In genomic region chr9:73044146-73045079, GRCm38 (mm10) we compare ENCODE assay signal across 8 mouse cellular contexts. TPM values are rescaled to one million over a fixed set of nuclear protein-coding genes. Genes with fewer than 3 reads are reported as not detected.
DNase-seq lines count a peak whose midpoint lies in the region; ATAC-seq and TF ChIP-seq lines count a peak whose summit lies in the region.

Gene Rab27a, plus strand, starts transcription at chr9:73044854.

- peak; percentile 96 for TF ChIP-seq CTCF in E14TG2a.4 (conservative IDR thresholded peaks at IDR 0.05; ENCODE audit: low read length)
- peak; percentile 93 for TF ChIP-seq CTCF in heart, postnatal 0 days (IDR thresholded peaks at IDR 0.05; ENCODE audit: low read depth)

- H3K27ac ChIP-seq in forebrain, embryonic 12.5 days: no peak within 1 kb of the TSS
- H3K27ac ChIP-seq in heart, postnatal 0 days (ENCODE audit: low read depth): no peak within 1 kb of the TSS; the same call in 1 of the 2 replicates
- peak within 1 kb of the TSS; percentile 45 for H3K27ac ChIP-seq in liver, embryonic 15.5 days (replicated peaks)
- no peak within 1 kb of the TSS for H3K27ac ChIP-seq in neural tube, embryonic 11.5 days (ENCODE audit: low read depth, low read length)
- peak within 1 kb of the TSS; percentile 75 for H3K27ac ChIP-seq in stomach, embryonic 16.5 days (ENCODE audit: low read length)

- peak within 1 kb of the TSS; percentile 81 for H3K4me3 ChIP-seq in E14TG2a.4 (replicated peaks; ENCODE audit: low read length)
- peak within 1 kb of the TSS; percentile 40 for H3K4me3 ChIP-seq in forebrain, embryonic 12.5 days (replicated peaks)
- peak within 1 kb of the TSS; percentile 52 for H3K4me3 ChIP-seq in heart, postnatal 0 days (ENCODE audit: low read depth, low read length)
- peak within 1 kb of the TSS; percentile 60 for H3K4me3 ChIP-seq in liver, embryonic 15.5 days (replicated peaks)
- H3K4me3 ChIP-seq in neural tube, embryonic 11.5 days (ENCODE audit: low read depth, low read length): peak within 1 kb of the TSS; percentile 41
- H3K4me3 ChIP-seq in stomach, embryonic 16.5 days (replicated peaks; ENCODE audit: low read length): peak within 1 kb of the TSS; percentile 61

- peak within 1 kb of the TSS; percentile 81 for H3K4me2 ChIP-seq in forebrain, embryonic 12.5 days
- H3K4me2 ChIP-seq in heart, postnatal 0 days (ENCODE audit: low read depth, low read length): peak within 1 kb of the TSS; percentile 92
- H3K4me2 ChIP-seq in liver, embryonic 15.5 days: peak within 1 kb of the TSS; percentile 86
- H3K4me2 ChIP-seq in neural tube, embryonic 11.5 days (ENCODE audit: low read depth): peak within 1 kb of the TSS; percentile 84
- H3K4me2 ChIP-seq in stomach, embryonic 16.5 days (ENCODE audit: low read depth, low read length): peak within 1 kb of the TSS; percentile 99

- no peaks in the 10 kb centered on the region for H3K27me3 ChIP-seq in E14TG2a.4 (ENCODE audit: insufficient read depth, low read length)
- H3K27me3 ChIP-seq in forebrain, embryonic 12.5 days: peaks cover 15% of the 10 kb centered on the region; the same call in 1 of the 2 replicates
- H3K27me3 ChIP-seq in heart, postnatal 0 days (ENCODE audit: control insufficient read depth, insufficient read depth, low read length): no peaks in the 10 kb centered on the region
- H3K27me3 ChIP-seq in liver, embryonic 15.5 days: no peaks in the 10 kb centered on the region
- H3K27me3 ChIP-seq in neural tube, embryonic 11.5 days (ENCODE audit: control insufficient read depth, insufficient read depth, low read length): no peaks in the 10 kb centered on the region
- H3K27me3 ChIP-seq in stomach, embryonic 16.5 days (ENCODE audit: control insufficient read depth, insufficient read depth, low read length): no peaks in the 10 kb centered on the region

- DNase-seq in c-Kit-positive CD71-positive TER-119-positive erythroid progenitor cells, embryonic 14.5 days (ENCODE audit: low spot score): peak; percentile 72
- peak; percentile 74 for DNase-seq in heart, postnatal 0 days (ENCODE audit: low spot score)
- DNase-seq in kidney, postnatal 36 days: peak; percentile 91 to 96
- DNase-seq in neural tube, embryonic 11.5 days (ENCODE audit: low spot score): peak; percentile 82

- peak within 1 kb of the TSS; percentile 58 for H3K9ac ChIP-seq in forebrain, embryonic 12.5 days
- peak within 1 kb of the TSS; percentile 43 for H3K9ac ChIP-seq in heart, postnatal 0 days (replicated peaks; ENCODE audit: low read depth, low read length)
- H3K9ac ChIP-seq in liver, embryonic 15.5 days: peak within 1 kb of the TSS; percentile 46
- H3K9ac ChIP-seq in neural tube, embryonic 11.5 days (ENCODE audit: low read length): peak within 1 kb of the TSS; percentile 56
- peak within 1 kb of the TSS; percentile 82 for H3K9ac ChIP-seq in stomach, embryonic 16.5 days (ENCODE audit: low read length)

- H3K36me3 ChIP-seq in E14TG2a.4 (ENCODE audit: insufficient read depth, low read length): peaks cover 10% of the 10 kb centered on the region; the same call in 1 of the 2 replicates
- no peaks in the 10 kb centered on the region for H3K36me3 ChIP-seq in forebrain, embryonic 12.5 days (replicated peaks)
- H3K36me3 ChIP-seq in heart, postnatal 0 days (replicated peaks; ENCODE audit: control insufficient read depth, insufficient read depth, low read length): no peaks in the 10 kb centered on the region
- no peaks in the 10 kb centered on the region for H3K36me3 ChIP-seq in liver, embryonic 15.5 days (replicated peaks)
- no peaks in the 10 kb centered on the region for H3K36me3 ChIP-seq in neural tube, embryonic 11.5 days (ENCODE audit: control insufficient read depth, insufficient read depth, low read length)
- no peaks in the 10 kb centered on the region for H3K36me3 ChIP-seq in stomach, embryonic 16.5 days (ENCODE audit: control insufficient read depth, insufficient read depth, low read length)

- H3K4me1 ChIP-seq in E14TG2a.4 (replicated peaks; ENCODE audit: low read depth, low read length): peaks cover 45% of the 10 kb centered on the region
- H3K4me1 ChIP-seq in forebrain, embryonic 12.5 days: peaks cover 29% of the 10 kb centered on the region
- H3K4me1 ChIP-seq in heart, postnatal 0 days (ENCODE audit: control insufficient read depth, insufficient read depth): peaks cover 12% of the 10 kb centered on the region; the same call in 1 of the 2 replicates
- H3K4me1 ChIP-seq in liver, embryonic 15.5 days (replicated peaks): peaks cover 30% of the 10 kb centered on the region
- H3K4me1 ChIP-seq in neural tube, embryonic 11.5 days (ENCODE audit: control insufficient read depth, insufficient read depth, low read length): peaks cover 6% of the 10 kb centered on the region
- peaks cover 17% of the 10 kb centered on the region for H3K4me1 ChIP-seq in stomach, embryonic 16.5 days (ENCODE audit: control insufficient read depth, insufficient read depth, low read length)

- peak; percentile 57 for ATAC-seq in forebrain, embryonic 12.5 days (ENCODE audit: low FRiP score)
- peak; percentile 81 for ATAC-seq in heart, postnatal 0 days (ENCODE audit: insufficient read depth, low read depth)
- peak; percentile 61 for ATAC-seq in liver, embryonic 15.5 days (ENCODE audit: insufficient read depth)
- peak; percentile 46 for ATAC-seq in neural tube, embryonic 11.5 days (ENCODE audit: insufficient read depth, low FRiP score, low TSS enrichment)
- peak; percentile 81 for ATAC-seq in stomach, embryonic 16.5 days (ENCODE audit: insufficient read depth, low FRiP score)

- no peak for TF ChIP-seq EP300 in heart, postnatal 0 days (IDR thresholded peaks at IDR 0.05; ENCODE audit: low read depth)

- H3K9me3 ChIP-seq in E14TG2a.4 (ENCODE audit: low read length): no peaks in the 10 kb centered on the region
- H3K9me3 ChIP-seq in forebrain, embryonic 12.5 days: no peaks in the 10 kb centered on the region
- no peaks in the 10 kb centered on the region for H3K9me3 ChIP-seq in heart, postnatal 0 days (replicated peaks; ENCODE audit: control insufficient read depth, low read length)
- H3K9me3 ChIP-seq in liver, embryonic 15.5 days (replicated peaks): no peaks in the 10 kb centered on the region
- no peaks in the 10 kb centered on the region for H3K9me3 ChIP-seq in neural tube, embryonic 11.5 days (ENCODE audit: control insufficient read depth, low read length)
- H3K9me3 ChIP-seq in stomach, embryonic 16.5 days (replicated peaks; ENCODE audit: control insufficient read depth, low read length): no peaks in the 10 kb centered on the region

- WGBS in forebrain, embryonic 12.5 days: 2% methylated on average over 41 of the region's 41 CpGs
- under 1% methylated on average over 41 of the region's 41 CpGs for WGBS in heart, postnatal 0 days
- WGBS in liver, embryonic 15.5 days (ENCODE audit: insufficient replicate concordance): 2% methylated on average over 41 of the region's 41 CpGs
- 2% methylated on average over 41 of the region's 41 CpGs for WGBS in neural tube, embryonic 11.5 days
- WGBS in stomach, embryonic 16.5 days: 1% methylated on average over 41 of the region's 41 CpGs

RNA-seq across cellular contexts. Expression of gene Rab27a, which starts in this region (rescaled TPM):
- polyA plus RNA-seq in forebrain, embryonic 12.5 days (2016; fragmentation: Nextera tagmentation; extraction: Ambion mirVana): 1.4 and 1.8 TPM in 2 replicates
- total RNA-seq in heart, postnatal 0 days (2014; rRNA removed; ENCODE audit: low replicate concordance): 3.1 and 4.0 TPM in 2 replicates
- polyA plus RNA-seq in heart, postnatal 0 days (2015; fragmentation: Nextera tagmentation; extraction: Ambion mirVana): 1.7 and 2.7 TPM in 2 replicates
- polyA plus RNA-seq in liver, embryonic 15.5 days (2015; fragmentation: Nextera tagmentation; extraction: Ambion mirVana): 6.6 and 7.5 TPM in 2 replicates
- 0.66 and 0.92 TPM in 2 replicates for polyA plus RNA-seq in neural tube, embryonic 11.5 days (2014; fragmentation: Nextera tagmentation; extraction: Ambion mirVana)
- polyA plus RNA-seq in stomach, embryonic 16.5 days (2015; fragmentation: Nextera tagmentation; extraction: Ambion mirVana): 23.3 and 27.7 TPM in 2 replicates

Comparison
In these comparisons a context has a peak if more than half of its experiments do, and no peak if none do; other contexts are left out.
1. Peak in DNase-seq, ATAC-seq, H3K4me3 ChIP-seq, H3K9ac ChIP-seq and H3K4me2 ChIP-seq in neural tube, embryonic 11.5 days; RNA of the gene not detected or under 1 TPM.
2. H3K27ac ChIP-seq: peak in liver, embryonic 15.5 days (single experiment) and stomach, embryonic 16.5 days (single experiment); none in forebrain, embryonic 12.5 days (single experiment), heart, postnatal 0 days (single experiment) and neural tube, embryonic 11.5 days (single experiment).
3. Peak in every context shown above with its lines, with median percentiles within 50 percentile points of each other: H3K4me3 ChIP-seq, DNase-seq, ATAC-seq, H3K4me2 ChIP-seq and H3K9ac ChIP-seq.